Mouse (Mus musculus) erythroblast, embryonic 14.5 days (primary cell): ENCODE results near the gene Iqgap3. TPM values are rescaled to one million over a fixed set of nuclear protein-coding genes. Genes with fewer than 3 reads are reported as not detected.

ENCODE experiments used
- H3K27me3 ChIP-seq: 2 replicates; pipeline ENCODE4 v1.6.1; 2012; ENCODE audit warnings: inconsistent platforms; ENCODE audit not compliant: control insufficient read depth
- H3K36me3 ChIP-seq: 2 replicates; pipeline ENCODE4 v1.6.1; 2012; ENCODE audit warnings: mild to moderate bottlenecking, inconsistent platforms; ENCODE audit not compliant: control insufficient read depth
- H3K4me1 ChIP-seq: 2 replicates; pipeline ENCODE4 v1.6.1; 2012; ENCODE audit warnings: inconsistent platforms; ENCODE audit not compliant: control insufficient read depth
- H3K4me3 ChIP-seq: replicated peaks from 2 replicates; pipeline ENCODE3; 2012; ENCODE audit warnings: moderate library complexity, mild to moderate bottlenecking, inconsistent platforms
- H3K9me3 ChIP-seq: 2 replicates; pipeline ENCODE4 v1.6.1; 2012; ENCODE audit warnings: low read length, inconsistent platforms, mixed read lengths; ENCODE audit not compliant: control insufficient read depth
- GATA1 ChIP-seq: IDR thresholded peaks from 2 replicates; pipeline ENCODE4 v1.6.1; 2012; ENCODE audit warnings: low read length, inconsistent platforms, mixed read lengths
- TAL1 ChIP-seq: IDR thresholded peaks from 3 replicates; pipeline ENCODE4 v1.6.1; 2012; ENCODE audit warnings: low read length, inconsistent platforms, mixed read lengths
- polyA plus RNA-seq: library from polyadenylated mRNA; stranded (reverse); fragments of >175 nt; gene quantifications from 2 replicates; pipeline ENCODE4 v1.2.3, GENCODE M21; 2012

Iqgap3 gene
- polyA plus RNA-seq, 1 experiment: 1.6 TPM

DNA sequence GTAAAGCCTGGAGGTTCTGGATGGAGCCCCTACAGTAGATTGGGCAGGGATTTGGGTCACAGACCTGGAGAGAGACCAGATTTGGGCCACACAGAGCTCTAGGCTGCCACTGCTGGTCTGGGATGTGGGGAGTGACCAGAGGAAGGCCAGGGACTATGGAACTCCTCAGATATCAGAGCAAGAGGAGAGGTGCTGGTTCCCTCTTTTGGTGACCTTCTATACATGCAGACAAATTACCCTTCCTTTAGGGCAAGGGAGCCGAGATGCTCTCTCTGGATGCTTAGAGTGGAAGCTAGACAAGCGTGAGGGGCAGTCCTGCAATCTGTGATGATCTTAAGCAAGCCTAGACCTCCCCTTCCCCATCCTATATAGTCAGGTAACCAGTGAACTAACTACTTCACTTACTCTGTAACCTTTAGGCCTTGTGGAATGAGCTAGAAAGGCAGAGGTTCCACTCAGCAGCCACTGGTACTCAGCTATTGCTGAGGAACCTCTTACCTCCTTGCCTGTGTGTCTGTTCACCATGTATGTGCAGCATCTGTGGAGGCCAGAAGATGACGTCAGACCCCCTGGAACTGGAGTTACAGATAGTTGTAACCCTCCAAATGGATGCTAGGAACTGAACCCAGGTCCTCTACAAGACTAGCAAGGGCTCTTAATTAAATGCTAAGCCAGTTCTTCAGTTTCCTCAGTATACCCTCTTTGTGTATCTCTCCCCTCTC is 71.7 kb downstream of the Iqgap3 start:
- H3K36me3 ChIP-seq: peaks cover 62% of the 10 kb centered on the region
- TF ChIP-seq TAL1 (no peak), GATA1 (no peak)
- H3K4me1 ChIP-seq: peaks cover 44% of the 10 kb centered on the region
- H3K27me3 ChIP-seq: no peaks in the 10 kb centered on the region
- no peaks in the 10 kb centered on the region for H3K9me3 ChIP-seq
- no peak overlapping the region for H3K4me3 ChIP-seq

DNA sequence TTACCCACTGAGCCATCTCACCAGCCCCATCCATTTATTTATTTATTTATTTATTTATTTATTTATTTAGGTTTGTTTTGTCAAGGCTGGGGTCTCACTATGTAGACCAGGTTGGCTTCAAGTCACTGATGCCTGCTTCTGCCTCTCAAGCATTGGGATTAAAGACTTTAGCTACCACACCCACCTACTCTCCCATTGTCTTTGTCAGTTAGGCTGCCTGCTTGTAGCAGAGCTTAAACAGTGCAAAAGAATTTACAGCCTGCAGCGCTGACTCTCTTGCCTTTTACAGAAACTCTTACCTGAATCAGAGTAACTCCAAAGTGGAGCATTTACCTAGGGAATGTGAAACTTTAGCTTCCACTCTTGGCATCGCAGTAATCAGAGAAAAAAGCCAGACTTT is 72.5 kb downstream of the Iqgap3 start:
- H3K36me3 ChIP-seq: peaks cover 68% of the 10 kb centered on the region
- H3K9me3 ChIP-seq: no peaks in the 10 kb centered on the region
- TF ChIP-seq GATA1 (no peak), TAL1 (no peak)
- H3K4me3 ChIP-seq: no peak overlapping the region
- H3K27me3 ChIP-seq: no peaks in the 10 kb centered on the region
- H3K4me1 ChIP-seq: peaks cover 36% of the 10 kb centered on the region

DNA sequence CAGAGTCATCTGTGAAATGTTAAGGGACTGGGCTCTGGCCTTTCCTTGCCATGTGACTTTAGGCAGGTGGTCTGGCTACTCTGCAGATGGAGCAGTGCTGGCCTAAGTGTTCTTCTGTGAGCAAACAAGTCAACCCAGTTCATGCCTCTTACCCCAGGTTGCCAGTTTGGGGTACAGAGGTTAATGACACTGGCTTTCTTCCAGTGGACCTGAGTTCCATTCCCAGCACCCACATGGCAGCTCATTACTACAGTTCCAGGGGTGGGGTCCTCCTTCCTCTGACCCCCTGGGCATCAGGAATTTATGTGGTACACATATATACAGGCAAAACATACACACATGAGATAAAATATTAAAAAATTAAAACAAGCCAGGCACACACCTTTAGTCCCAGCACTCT is 75.0 kb downstream of the Iqgap3 start:
- Histone ChIP-seq H3K27me3 (no peaks in the 10 kb centered on the region), H3K4me3 (no peak overlapping the region), H3K4me1 (peaks cover 12% of the 10 kb centered on the region), H3K36me3 (peaks cover 80% of the 10 kb centered on the region), H3K9me3 (no peaks in the 10 kb centered on the region)
- TF ChIP-seq GATA1: no peak
- TF ChIP-seq TAL1: no peak

DNA sequence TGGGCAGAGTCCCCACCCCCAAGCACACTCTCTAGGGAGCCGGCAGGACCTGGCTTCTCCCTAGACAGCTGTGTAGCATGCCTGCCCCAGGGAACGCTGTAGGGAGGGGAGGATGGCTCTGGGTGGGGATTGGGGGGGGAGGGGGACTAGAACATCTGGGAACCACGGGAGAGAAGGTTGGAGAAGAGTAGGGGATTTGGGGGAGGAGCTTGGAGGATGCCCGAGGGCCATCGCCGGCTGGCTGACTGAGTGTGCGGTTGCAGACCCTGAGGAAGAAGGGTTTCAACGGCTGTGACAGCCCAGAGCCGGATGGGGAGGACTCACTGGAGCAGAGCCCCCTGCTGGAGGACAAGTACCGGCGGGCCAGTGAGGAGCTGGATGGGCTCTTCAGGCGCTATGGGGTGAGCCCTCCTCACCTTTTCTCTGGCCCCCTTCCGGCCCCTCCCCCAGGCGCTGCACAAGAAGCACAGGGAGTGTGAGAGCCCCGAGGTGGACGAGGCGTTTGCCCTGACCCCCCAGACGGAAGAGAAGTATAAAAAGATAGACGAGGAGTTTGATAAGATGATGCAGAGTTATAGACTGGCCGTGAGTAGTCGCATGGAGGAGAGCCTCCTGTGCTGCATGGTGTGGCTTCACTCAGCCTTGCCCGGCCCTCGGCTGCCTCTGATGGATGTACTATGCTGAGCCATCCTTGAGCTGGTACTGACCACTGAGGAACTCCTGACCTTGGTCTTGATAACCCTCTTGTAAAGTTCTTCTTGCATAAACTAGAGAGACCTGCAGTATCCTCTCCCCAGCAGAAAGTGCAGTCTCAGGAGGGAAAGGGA is 76.2 kb downstream of the Iqgap3 start:
- TF ChIP-seq TAL1: no peak
- TF ChIP-seq GATA1: no peak
- Histone ChIP-seq H3K4me1 (peaks cover 12% of the 10 kb centered on the region), H3K4me3 (no peak overlapping the region), H3K9me3 (no peaks in the 10 kb centered on the region), H3K36me3 (peaks cover 89% of the 10 kb centered on the region), H3K27me3 (no peaks in the 10 kb centered on the region)

DNA sequence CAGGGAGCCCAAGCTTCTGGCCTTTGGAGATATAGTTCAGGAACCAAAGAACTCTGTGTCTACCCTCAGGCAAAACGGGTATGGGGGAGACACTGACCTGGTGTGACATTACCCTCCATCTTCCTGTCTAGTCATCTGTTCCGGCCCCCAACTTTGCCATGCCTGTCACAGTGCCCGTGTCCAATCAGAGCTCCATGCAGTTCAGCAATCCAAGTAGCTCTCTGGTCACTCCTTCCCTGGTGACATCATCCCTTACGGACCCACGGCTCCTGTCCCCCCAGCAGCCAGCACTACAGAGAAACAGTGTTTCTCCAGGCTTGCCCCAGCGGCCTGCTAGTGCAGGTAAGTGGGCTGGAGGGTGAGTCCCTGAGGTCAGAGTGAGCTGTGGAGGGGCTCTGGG is 77.2 kb downstream of the Iqgap3 start:
- H3K4me1 ChIP-seq: peaks cover 8% of the 10 kb centered on the region; the same call in 1 of the 2 replicates
- H3K27me3 ChIP-seq: no peaks in the 10 kb centered on the region
- no peak overlapping the region for H3K4me3 ChIP-seq
- H3K36me3 ChIP-seq: peaks cover 91% of the 10 kb centered on the region
- H3K9me3 ChIP-seq: no peaks in the 10 kb centered on the region
- TF ChIP-seq TAL1 (no peak), GATA1 (no peak)

DNA sequence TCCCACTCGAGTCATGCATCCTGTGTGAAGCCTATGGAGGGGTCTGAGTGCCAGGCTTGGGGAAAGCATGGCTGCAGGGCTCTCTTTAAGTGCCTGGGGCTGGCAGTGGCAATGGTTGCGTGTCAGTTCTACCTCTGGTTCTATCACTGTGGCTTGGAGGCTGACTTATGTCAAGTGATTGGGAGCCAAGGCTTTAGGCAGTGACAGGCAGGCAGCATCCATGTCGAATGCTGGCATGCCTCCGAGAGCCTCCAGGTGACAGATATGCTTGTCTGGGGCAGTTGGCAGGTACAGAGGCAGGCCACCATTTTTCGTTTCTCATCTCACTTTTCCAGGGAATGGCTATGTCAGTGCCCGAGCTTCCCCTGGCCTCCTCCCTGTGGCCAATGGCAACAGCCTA is 79.1 kb downstream of the Iqgap3 start:
- Histone ChIP-seq H3K4me1 (peaks cover 3% of the 10 kb centered on the region; the same call in 1 of the 2 replicates), H3K36me3 (peaks cover 94% of the 10 kb centered on the region), H3K4me3 (no peak overlapping the region), H3K9me3 (no peaks in the 10 kb centered on the region), H3K27me3 (no peaks in the 10 kb centered on the region)
- TF ChIP-seq TAL1: no peak
- TF ChIP-seq GATA1: no peak

DNA sequence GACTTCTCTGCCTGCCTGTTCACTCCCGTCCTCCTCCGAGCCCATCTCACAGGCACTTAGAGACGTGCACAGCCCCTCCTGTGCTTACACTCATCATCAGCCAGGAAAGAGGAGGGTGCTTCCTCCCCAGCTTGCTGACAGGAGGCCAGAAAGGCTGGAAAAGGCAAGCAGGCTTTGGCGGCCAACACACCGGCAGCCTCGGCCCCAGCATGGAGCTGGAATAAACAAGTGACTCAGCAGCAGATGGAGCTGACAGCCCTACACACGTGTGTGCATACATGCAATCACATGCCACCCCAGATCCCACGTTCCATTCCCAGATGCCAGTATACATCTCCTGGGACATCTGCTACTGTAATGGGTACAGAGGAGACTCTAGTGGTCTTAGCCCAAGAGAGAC is 80.5 kb downstream of the Iqgap3 start:
- no peaks in the 10 kb centered on the region for H3K9me3 ChIP-seq
- TF ChIP-seq TAL1: no peak
- no peak for TF ChIP-seq GATA1
- no peak overlapping the region for H3K4me3 ChIP-seq
- no peaks in the 10 kb centered on the region for H3K27me3 ChIP-seq
- H3K36me3 ChIP-seq: peaks cover 92% of the 10 kb centered on the region
- no peaks in the 10 kb centered on the region for H3K4me1 ChIP-seq

DNA sequence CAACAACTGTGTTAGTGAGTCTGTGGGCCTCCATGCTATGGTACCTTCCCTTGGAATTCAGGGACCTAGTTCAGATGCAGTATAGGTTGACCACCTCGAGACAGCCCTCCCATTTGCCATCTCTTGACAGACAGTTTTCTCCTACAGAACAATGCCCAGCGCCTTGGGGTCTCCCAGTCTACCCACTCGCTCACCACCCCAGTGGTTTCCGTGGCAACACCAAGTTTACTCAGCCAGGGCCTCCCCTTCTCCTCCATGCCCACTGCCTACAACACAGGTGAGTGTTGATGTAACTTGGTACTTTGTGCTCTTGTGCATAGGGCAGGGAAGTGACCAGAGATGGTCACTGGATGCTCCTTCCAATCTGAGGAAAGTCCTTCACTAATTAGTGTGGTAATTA is 81.0 kb downstream of the Iqgap3 start:
- no peak overlapping the region for H3K4me3 ChIP-seq
- no peaks in the 10 kb centered on the region for H3K4me1 ChIP-seq
- TF ChIP-seq GATA1 (no peak), TAL1 (no peak)
- H3K9me3 ChIP-seq: no peaks in the 10 kb centered on the region
- peaks cover 93% of the 10 kb centered on the region for H3K36me3 ChIP-seq
- H3K27me3 ChIP-seq: no peaks in the 10 kb centered on the region

DNA sequence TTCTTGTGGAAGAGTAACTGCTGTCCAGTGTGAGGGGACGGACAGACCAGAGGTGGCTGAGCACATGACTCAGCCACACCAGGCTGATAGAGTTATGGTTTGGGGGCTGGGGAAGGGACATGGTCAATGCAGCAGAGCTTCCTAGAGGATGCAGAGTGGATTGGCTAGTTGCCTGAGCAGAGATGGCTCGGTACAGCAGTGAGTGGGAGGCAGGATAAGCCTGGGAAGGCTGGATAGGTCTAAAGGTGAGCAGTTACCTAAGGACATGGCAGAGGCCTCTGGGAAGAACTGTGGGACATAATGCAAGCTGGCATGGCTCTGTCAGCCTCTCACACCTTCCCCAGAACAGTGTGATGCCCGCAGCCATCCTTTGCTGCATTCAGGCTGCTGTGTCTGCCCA is 82.1 kb downstream of the Iqgap3 start:
- no peak for TF ChIP-seq GATA1
- TF ChIP-seq TAL1: no peak
- H3K36me3 ChIP-seq: peaks cover 92% of the 10 kb centered on the region

More for the DNA sequence above, 82.1 kb downstream of the Iqgap3 start:
- H3K9me3 ChIP-seq: no peaks in the 10 kb centered on the region
- H3K4me3 ChIP-seq: no peak overlapping the region
- no peaks in the 10 kb centered on the region for H3K4me1 ChIP-seq
- no peaks in the 10 kb centered on the region for H3K27me3 ChIP-seq
